Mouse (Mus musculus) liver, embryonic 14 days (tissue): ENCODE data around the gene Ftl1-ps1. TPM values are rescaled to one million over a fixed set of nuclear protein-coding genes. Genes with fewer than 3 reads are reported as not detected.

Source experiments
- polyA plus RNA-seq: library from polyadenylated mRNA; depleted of rRNA; stranded (reverse); fragments of >200 nt; gene quantifications from 2 replicates; pipeline ENCODE4 v1.2.3, GENCODE M21; 2012; rRNA removed

Gene Ftl1-ps1
- polyA plus RNA-seq, result 32.3 and 47.1 TPM in 2 replicates

GRCm38 (mm10) chr13:74399298-74399839, at the start of gene Ftl1-ps1:
TSS of gene Ftl1-ps1 (plus strand) at chr13:74399694.

GRCm38 (mm10) chr13:74363859-74364235, 35.6 kb upstream of the Ftl1-ps1 start, which contains the start of gene Lrrc14b:
TSS of gene Lrrc14b (minus strand) at chr13:74364005.

GRCm38 (mm10) chr13:74390371-74390990, 9.0 kb upstream of the Ftl1-ps1 start, which contains the start of gene Zfp72:
TSS of gene Zfp72 (minus strand) at chr13:74390836.

Other genes with a start within 250 kb of the Ftl1-ps1 start
- gene Exoc3, start 191.0 kb upstream of the Ftl1-ps1 start, polyA plus RNA-seq, result 10.8 and 12.9 TPM in 2 replicates
- gene Ahrr, start 107.4 kb upstream of the Ftl1-ps1 start, polyA plus RNA-seq, result 0.06 and 0.16 TPM in 2 replicates
- gene Pdcd6, start 82.1 kb upstream of the Ftl1-ps1 start, polyA plus RNA-seq, result 55.3 and 64.9 TPM in 2 replicates
- gene Sdha, start 49.4 kb upstream of the Ftl1-ps1 start, polyA plus RNA-seq, result 78.2 and 88.1 TPM in 2 replicates
- 4.5 and 5.3 TPM in 2 replicates for gene Ccdc127, start 49.4 kb upstream of the Ftl1-ps1 start, polyA plus RNA-seq
- gene Lrrc14b, start 35.7 kb upstream of the Ftl1-ps1 start, polyA plus RNA-seq, result 0.02 TPM in 2 replicates
- 0.27 and 0.28 TPM in 2 replicates for gene Zfp72, start 8.9 kb upstream of the Ftl1-ps1 start, polyA plus RNA-seq
- 3.5 and 4.1 TPM in 2 replicates for gene Zfp825, start 94.3 kb downstream of the Ftl1-ps1 start, polyA plus RNA-seq
- gene Erap1, start 239.9 kb downstream of the Ftl1-ps1 start, polyA plus RNA-seq, result 5.7 and 6.7 TPM in 2 replicates